Comparison of ENCODE assay signal across 24 mouse cellular contexts in the genomic region with DNA sequence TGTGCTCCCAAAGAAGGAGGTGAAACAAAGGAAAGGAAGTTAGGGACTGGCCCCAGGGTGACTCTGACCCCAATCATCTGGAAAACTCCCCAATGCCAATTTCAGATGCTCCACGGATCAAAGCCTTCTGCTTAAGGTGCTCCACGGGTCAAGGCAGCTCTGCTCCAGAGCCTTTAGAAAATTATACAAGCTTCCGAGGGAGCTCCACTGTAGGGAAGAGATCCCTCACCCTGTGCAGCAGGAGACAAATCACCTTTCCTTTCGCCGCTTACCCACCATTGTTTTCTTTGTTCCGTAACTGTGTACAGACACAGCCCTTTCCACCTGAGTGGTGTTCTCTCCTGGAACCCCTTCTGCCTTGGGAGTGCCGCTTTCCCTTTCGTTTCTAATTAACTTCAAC. TPM values are rescaled to one million over a fixed set of nuclear protein-coding genes. Genes with fewer than 3 reads are reported as not detected.
DNase-seq lines count a peak whose midpoint lies in the region; ATAC-seq and TF ChIP-seq lines count a peak whose summit lies in the region.
"Had no signal": no experiment of that assay in that cellular context is flagged by ENCODE, and none has a peak within 500 bp of the region (broad histone marks: within the 10 kb centered on the region; RNA-seq: fewer than 3 reads in every experiment).

No protein-coding gene starts in this region.

- H3K9ac ChIP-seq in kidney, embryonic 14.5 days (ENCODE audit: low read depth, low read length): no peak overlapping the region
- H3K9ac ChIP-seq in kidney, embryonic 16.5 days (replicated peaks; ENCODE audit: low read length): peak overlapping the region; percentile 19
- no peak overlapping the region for H3K9ac ChIP-seq in lung, postnatal 0 days (replicated peaks; ENCODE audit: low read depth)
- no peak overlapping the region for H3K9ac ChIP-seq in heart, embryonic 11.5 days (ENCODE audit: low read depth, low read length)
- H3K9ac ChIP-seq: embryonic facial prominence, embryonic 13.5 days; embryonic facial prominence, embryonic 15.5 days; forebrain, embryonic 12.5 days had no signal

- TF ChIP-seq POLR2A in lung, adult 2 months (IDR thresholded peaks at IDR 0.05; ENCODE audit: borderline replicate concordance, extremely low read depth, low read depth, low read length): no peak
- TF ChIP-seq POLR2A in small intestine, adult 2 months (IDR thresholded peaks at IDR 0.05; ENCODE audit: low read depth, low read length): no peak

- no peak overlapping the region for H3K4me3 ChIP-seq in kidney, embryonic 14.5 days (ENCODE audit: low read length)
- H3K4me3 ChIP-seq in kidney, embryonic 16.5 days (ENCODE audit: low read length): peak overlapping the region; percentile 11
- no peak overlapping the region for H3K4me3 ChIP-seq in lung, postnatal 0 days (ENCODE audit: low read depth, low read length)
- no peak overlapping the region for H3K4me3 ChIP-seq in lung, adult 2 months (replicated peaks; ENCODE audit: extremely low read depth, low read depth, low read length)
- peak overlapping the region; percentile 12; the same call in 1 of the 2 replicates for H3K4me3 ChIP-seq in small intestine, adult 2 months (ENCODE audit: low read depth, low read length)
- no peak overlapping the region for H3K4me3 ChIP-seq in heart, embryonic 11.5 days (ENCODE audit: low read depth, low read length)
- H3K4me3 ChIP-seq: embryonic facial prominence, embryonic 13.5 days; embryonic facial prominence, embryonic 15.5 days; erythroblast, embryonic 14.5 days; forebrain, embryonic 10.5 days; forebrain, embryonic 12.5 days had no signal

- peaks cover 23% of the 10 kb centered on the region; the same call in 1 of the 2 replicates for H3K4me1 ChIP-seq in kidney, embryonic 14.5 days (ENCODE audit: control insufficient read depth, insufficient read depth, low read length)
- peaks cover 42% of the 10 kb centered on the region for H3K4me1 ChIP-seq in kidney, embryonic 16.5 days (ENCODE audit: insufficient read depth, low read length)
- peaks cover 5% of the 10 kb centered on the region; the same call in 1 of the 2 replicates for H3K4me1 ChIP-seq in lung, postnatal 0 days (ENCODE audit: insufficient read depth, low read depth, low read length)
- H3K4me1 ChIP-seq in lung, adult 2 months (ENCODE audit: control insufficient read depth, insufficient read depth, low read length): peaks cover 2% of the 10 kb centered on the region; the same call in 1 of the 2 replicates
- H3K4me1 ChIP-seq in small intestine, adult 2 months (ENCODE audit: control insufficient read depth, insufficient read depth, insufficient read length, low read length): peaks cover 5% of the 10 kb centered on the region; the same call in 1 of the 2 replicates
- peaks cover 10% of the 10 kb centered on the region; the same call in 1 of the 2 replicates for H3K4me1 ChIP-seq in heart, embryonic 11.5 days (ENCODE audit: control insufficient read depth, insufficient read depth, low read length)
- H3K4me1 ChIP-seq: embryonic facial prominence, embryonic 13.5 days; embryonic facial prominence, embryonic 15.5 days had no signal

- peak; percentile 75 for ATAC-seq in kidney, embryonic 14.5 days (ENCODE audit: low FRiP score, low TSS enrichment)
- ATAC-seq in kidney, embryonic 16.5 days (ENCODE audit: low FRiP score, low TSS enrichment): peak; percentile 52
- no peak for ATAC-seq in lung, postnatal 0 days
- ATAC-seq in heart, embryonic 11.5 days (replicated peaks; ENCODE audit: insufficient number of reproducible peaks, low FRiP score, low TSS enrichment): no peak
- ATAC-seq: forebrain, embryonic 14.5 days had no signal

- DNase-seq in kidney, adult 8-10 months: no peak
- DNase-seq in kidney, postnatal 10 days: no peak
- no peak for DNase-seq in lung, postnatal 0 days (ENCODE audit: low spot score)
- DNase-seq in lung, adult 2 months: no peak
- DNase-seq: adrenal gland, adult 2 months; adrenal gland, postnatal 10 days; adrenal gland, postnatal 25 days; cerebellum, adult 11 months; cerebellum, adult 18-20 months; cerebellum, adult 8-10 months; cerebellum, adult 9-11 months; cerebellum, postnatal 14 days; cerebellum, postnatal 36 days; embryo, embryonic 11 days had no signal

- peak overlapping the region; percentile 76 for H3K27ac ChIP-seq in kidney, embryonic 14.5 days (ENCODE audit: low read depth, low read length)
- H3K27ac ChIP-seq in kidney, embryonic 16.5 days (ENCODE audit: low read length): peak overlapping the region; percentile 72
- H3K27ac ChIP-seq in lung, postnatal 0 days (ENCODE audit: low read length): no peak overlapping the region
- no peak overlapping the region for H3K27ac ChIP-seq in small intestine, adult 2 months (ENCODE audit: insufficient read depth, low read depth, low read length)
- no peak overlapping the region for H3K27ac ChIP-seq in heart, embryonic 11.5 days (ENCODE audit: low read depth, low read length)
- H3K27ac ChIP-seq: embryonic facial prominence, embryonic 13.5 days; embryonic facial prominence, embryonic 15.5 days; forebrain, embryonic 10.5 days; forebrain, embryonic 12.5 days had no signal

- H3K27me3 ChIP-seq in kidney, embryonic 14.5 days (ENCODE audit: control insufficient read depth, insufficient read depth, low read length): no peaks in the 10 kb centered on the region; the same call in 1 of the 2 replicates
- H3K27me3 ChIP-seq in kidney, embryonic 16.5 days (ENCODE audit: insufficient read depth, low read length): no peaks in the 10 kb centered on the region
- H3K27me3 ChIP-seq in lung, postnatal 0 days (replicated peaks; ENCODE audit: insufficient read depth, low read length): no peaks in the 10 kb centered on the region
- H3K27me3 ChIP-seq in small intestine, adult 2 months (ENCODE audit: control insufficient read depth, insufficient read depth, low read length): no peaks in the 10 kb centered on the region
- peaks cover 10% of the 10 kb centered on the region for H3K27me3 ChIP-seq in heart, embryonic 11.5 days (ENCODE audit: control insufficient read depth, insufficient read depth, low read length)
- H3K27me3 ChIP-seq: embryonic facial prominence, embryonic 15.5 days had no signal

- no peak for TF ChIP-seq EP300 in lung, postnatal 0 days (IDR thresholded peaks at IDR 0.05)

- H3K36me3 ChIP-seq in kidney, embryonic 14.5 days (ENCODE audit: control insufficient read depth, insufficient read depth, low read length): no peaks in the 10 kb centered on the region
- H3K36me3 ChIP-seq in kidney, embryonic 16.5 days (ENCODE audit: insufficient read depth, low read length): no peaks in the 10 kb centered on the region
- H3K36me3 ChIP-seq in lung, postnatal 0 days (ENCODE audit: insufficient read depth, low read length): no peaks in the 10 kb centered on the region
- H3K36me3 ChIP-seq in small intestine, adult 2 months (ENCODE audit: control insufficient read depth, insufficient read depth, low read length): no peaks in the 10 kb centered on the region
- H3K36me3 ChIP-seq in heart, embryonic 11.5 days (ENCODE audit: control insufficient read depth, insufficient read depth, low read length): no peaks in the 10 kb centered on the region
- H3K36me3 ChIP-seq: embryonic facial prominence, embryonic 13.5 days; embryonic facial prominence, embryonic 15.5 days; forebrain, embryonic 10.5 days; forebrain, embryonic 12.5 days had no signal

- TF ChIP-seq CTCF in lung, postnatal 0 days (IDR thresholded peaks at IDR 0.05): no peak
- no peak for TF ChIP-seq CTCF in lung, adult 2 months (IDR thresholded peaks at IDR 0.05; ENCODE audit: insufficient read depth, low read length)
- no peak for TF ChIP-seq CTCF in small intestine, adult 2 months (IDR thresholded peaks at IDR 0.05; ENCODE audit: extremely low read depth, insufficient read length, insufficient replicate concordance, low read depth, low read length)

- H3K9me3 ChIP-seq in kidney, embryonic 14.5 days (ENCODE audit: control insufficient read depth, low read length): no peaks in the 10 kb centered on the region
- no peaks in the 10 kb centered on the region for H3K9me3 ChIP-seq in kidney, embryonic 16.5 days (ENCODE audit: low read length)
- H3K9me3 ChIP-seq in lung, postnatal 0 days (ENCODE audit: low read length): no peaks in the 10 kb centered on the region
- H3K9me3 ChIP-seq in heart, embryonic 11.5 days (replicated peaks; ENCODE audit: control insufficient read depth, low read length): no peaks in the 10 kb centered on the region
- H3K9me3 ChIP-seq: embryonic facial prominence, embryonic 13.5 days; embryonic facial prominence, embryonic 15.5 days; forebrain, embryonic 10.5 days; forebrain, embryonic 12.5 days had no signal

- H3K4me2 ChIP-seq in kidney, embryonic 14.5 days (replicated peaks; ENCODE audit: low read depth, low read length): peak overlapping the region; percentile 22
- H3K4me2 ChIP-seq in kidney, embryonic 16.5 days (replicated peaks; ENCODE audit: low read depth, low read length): peak overlapping the region; percentile 41
- 0 out of 2 replicates have a peak overlapping the region, but pooled peaks have one; percentile 8 for H3K4me2 ChIP-seq in lung, postnatal 0 days (replicated peaks; ENCODE audit: low read depth, low read length)
- no peak overlapping the region for H3K4me2 ChIP-seq in heart, embryonic 11.5 days
- H3K4me2 ChIP-seq: embryonic facial prominence, embryonic 13.5 days; embryonic facial prominence, embryonic 15.5 days; forebrain, embryonic 12.5 days had no signal

- WGBS in kidney, embryonic 14.5 days: 30% methylated on average over 8 of the region's 8 CpGs
- WGBS in kidney, embryonic 16.5 days: 25% methylated on average over 8 of the region's 8 CpGs
- WGBS in lung, postnatal 0 days: 59% methylated on average over 8 of the region's 8 CpGs
- WGBS in lung, adult 2 months: 60% methylated on average over 8 of the region's 8 CpGs
- WGBS in small intestine, adult 2 months: 60% methylated on average over 8 of the region's 8 CpGs
- whole genome bisulfite sequencing in heart, embryonic 11.5 days (ENCODE audit: insufficient replicate concordance): 79% methylated on average over 8 of the region's 8 CpGs

RNA-seq across cellular contexts. Expression of a gene that starts 18.6 kb away (rescaled TPM):
- 32.1 and 36.7 TPM in 2 replicates for polyA plus RNA-seq in kidney, embryonic 14.5 days (2014; fragmentation: Nextera tagmentation; extraction: Ambion mirVana)
- 36.9 and 37.1 TPM in 2 replicates for polyA plus RNA-seq in kidney, embryonic 16.5 days (2015; fragmentation: Nextera tagmentation; extraction: Ambion mirVana)
- polyA plus RNA-seq in lung, postnatal 0 days (2015; fragmentation: Nextera tagmentation; extraction: Ambion mirVana): 53.8 and 60.8 TPM in 2 replicates
- polyA plus RNA-seq in lung, adult 2 months (2012; rRNA removed): 53.4 and 55.7 TPM in 2 replicates
- 2.5 and 23.9 TPM in 2 replicates for polyA plus RNA-seq in small intestine, adult 2 months (2012; rRNA removed)
- 0.23 and 1.0 TPM in 2 replicates for polyA plus RNA-seq in heart, embryonic 11.5 days (2014; fragmentation: Nextera tagmentation; extraction: Ambion mirVana)
- polyA plus RNA-seq: adrenal gland, adult 2 months; erythroblast, embryonic 14.5 days had no signal

RNA-seq across cellular contexts. Expression of a gene that starts 52.8 kb away (rescaled TPM):
- polyA plus RNA-seq in kidney, embryonic 14.5 days (2014; fragmentation: Nextera tagmentation; extraction: Ambion mirVana): 85.3 and 89.4 TPM in 2 replicates
- 96.6 and 108 TPM in 2 replicates for polyA plus RNA-seq in kidney, embryonic 16.5 days (2015; fragmentation: Nextera tagmentation; extraction: Ambion mirVana)
- 76.0 and 79.4 TPM in 2 replicates for polyA plus RNA-seq in lung, postnatal 0 days (2015; fragmentation: Nextera tagmentation; extraction: Ambion mirVana)
- 30.6 and 33.1 TPM in 2 replicates for polyA plus RNA-seq in lung, adult 2 months (2012; rRNA removed)
- polyA plus RNA-seq in small intestine, adult 2 months (2012; rRNA removed): 10.4 and 14.9 TPM in 2 replicates
- polyA plus RNA-seq in heart, embryonic 11.5 days (2014; fragmentation: Nextera tagmentation; extraction: Ambion mirVana): 83.3 and 87.9 TPM in 2 replicates

Comparison
In these comparisons a context has a peak if more than half of its experiments do, and no peak if none do; other contexts are left out.
1. H3K4me3 ChIP-seq: peak in kidney, embryonic 16.5 days (single experiment) and small intestine, adult 2 months (single experiment); none in kidney, embryonic 14.5 days (single experiment), lung, postnatal 0 days (single experiment), lung, adult 2 months (single experiment) and heart, embryonic 11.5 days (single experiment).
2. ATAC-seq: peak in kidney, embryonic 14.5 days (single experiment) and kidney, embryonic 16.5 days (single experiment); none in lung, postnatal 0 days (single experiment) and heart, embryonic 11.5 days (single experiment).
3. H3K27ac ChIP-seq: peak in kidney, embryonic 14.5 days (single experiment) and kidney, embryonic 16.5 days (single experiment); none in lung, postnatal 0 days (single experiment), small intestine, adult 2 months (single experiment) and heart, embryonic 11.5 days (single experiment).